Mouse (Mus musculus) olfactory bulb, adult 2 months (tissue): ENCODE measurements around the gene Gm2042.
"Not testable (repeated sequence)": the region's sequence is repeated elsewhere in the genome, so short reads cannot be mapped to it uniquely, and the experiment has no call there.

Experiments used
- CTCF ChIP-seq: fragments of 200-500 bp; IDR thresholded peaks from 2 replicates; pipeline ENCODE4 v1.5.1; 2012; ENCODE audit warnings: low read depth, mild to moderate bottlenecking, low read length, moderate library complexity; ENCODE audit not compliant: insufficient read depth
- POLR2A ChIP-seq: fragments of 200-500 bp; IDR thresholded peaks from 2 replicates; pipeline ENCODE4 v1.6.1; 2012; ENCODE audit warnings: mild to moderate bottlenecking, low read depth, low read length, moderate library complexity; ENCODE audit not compliant: insufficient read depth

DNA sequence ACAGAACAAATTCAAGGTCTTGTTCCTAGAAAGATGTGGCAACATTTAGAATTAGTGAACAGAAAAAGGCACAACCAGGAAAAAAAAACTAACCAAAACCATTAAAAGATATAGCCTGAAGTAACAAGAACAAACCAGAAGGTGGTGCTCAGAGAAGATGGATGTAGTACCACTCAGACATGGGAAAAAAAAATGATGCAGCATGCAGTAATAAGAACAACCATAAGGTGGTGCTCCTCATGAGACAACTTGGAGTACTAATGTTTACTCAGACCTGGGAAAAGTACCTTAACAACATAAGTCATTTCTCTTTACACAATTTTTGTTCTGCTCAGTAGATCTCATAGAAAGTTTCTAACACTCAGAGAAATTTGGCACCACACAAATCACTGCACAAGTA lies 30.1 kb downstream of the Gm2042 start:
- TF ChIP-seq CTCF, POLR2A: not testable (repeated sequence)
